Mouse (Mus musculus) midbrain, embryonic 11.5 days (tissue): Measurements from ENCODE around the gene Slc35b2. TPM values are rescaled to one million over a fixed set of nuclear protein-coding genes. Genes with fewer than 3 reads are reported as not detected.

Experiments
- polyA plus RNA-seq: library from polyadenylated mRNA; unstranded; fragments of >200 nt; fragmentation: Nextera tagmentation; extraction: Ambion mirVana; gene quantifications from 2 replicates; pipeline ENCODE4 v1.2.1, GENCODE M21; 2014

The Slc35b2 gene
- polyA plus RNA-seq, 1 experiment from 2014 or later: 102 TPM

Other genes with a start within 250 kb of the Slc35b2 start
- 87.9 and 91.6 TPM in 2 replicates for gene Cdc5l, start 130.1 kb upstream of the Slc35b2 start, polyA plus RNA-seq
- 0.40 and 0.46 TPM in 2 replicates for gene Spats1, start 88.5 kb upstream of the Slc35b2 start, polyA plus RNA-seq
- 13.5 and 18.1 TPM in 2 replicates for gene Aars2, start 57.0 kb upstream of the Slc35b2 start, polyA plus RNA-seq
- gene Tcte1, start 40.4 kb upstream of the Slc35b2 start, polyA plus RNA-seq: 1.7 and 2.0 TPM in 2 replicates
- gene Tmem151b, start 14.2 kb upstream of the Slc35b2 start, polyA plus RNA-seq: 5.1 and 6.2 TPM in 2 replicates
- 7.8 and 9.0 TPM in 2 replicates for gene Nfkbie, start 8.2 kb upstream of the Slc35b2 start, polyA plus RNA-seq
- gene Hsp90ab1, start 9.4 kb downstream of the Slc35b2 start, polyA plus RNA-seq: 1,614 and 1,690 TPM in 2 replicates
- 45.1 and 46.8 TPM in 2 replicates for gene Slc29a1, start 35.7 kb downstream of the Slc35b2 start, polyA plus RNA-seq
- 0.21 TPM in 1 of 2 replicates, not detected in the other for gene Mymx, start 38.2 kb downstream of the Slc35b2 start, polyA plus RNA-seq
- gene Capn11, start 95.5 kb downstream of the Slc35b2 start, polyA plus RNA-seq: 0.52 and 0.84 TPM in 2 replicates
- 111 and 114 TPM in 2 replicates for gene Mrpl14, start 122.4 kb downstream of the Slc35b2 start, polyA plus RNA-seq
- 43.3 and 49.3 TPM in 2 replicates for gene Tmem63b, start 123.0 kb downstream of the Slc35b2 start, polyA plus RNA-seq
- gene 1600014C23Rik, start 170.0 kb downstream of the Slc35b2 start, polyA plus RNA-seq: 0.48 TPM in 1 of 2 replicates, not detected in the other